Mouse (Mus musculus) testis, adult 2 months (tissue): ENCODE measurements around the gene Hint1. TPM values are rescaled to one million over a fixed set of nuclear protein-coding genes. Genes with fewer than 3 reads are reported as not detected.

Experiments used
- H3K27ac ChIP-seq: fragments of 200-500 bp; 2 replicates; pipeline ENCODE4 v1.5.1; 2012; ENCODE audit warnings: low read depth, low read length; ENCODE audit not compliant: control insufficient read depth, insufficient read depth
- H3K27me3 ChIP-seq: fragments of 200-500 bp; 2 replicates; pipeline ENCODE4 v1.6.1; 2012; ENCODE audit warnings: mild to moderate bottlenecking, low read length, moderate library complexity; ENCODE audit not compliant: control insufficient read depth, insufficient read depth
- H3K36me3 ChIP-seq: fragments of 200-500 bp; 2 replicates; pipeline ENCODE4 v1.6.1; 2012; ENCODE audit warnings: mild to moderate bottlenecking, low read length; ENCODE audit not compliant: control insufficient read depth, insufficient read depth
- H3K4me1 ChIP-seq: fragments of 200-500 bp; 2 replicates; pipeline ENCODE4 v1.6.1; 2012; ENCODE audit warnings: low read length; ENCODE audit not compliant: control insufficient read depth, insufficient read depth
- H3K4me3 ChIP-seq: fragments of 200-500 bp; 2 replicates; pipeline ENCODE4 v1.5.1; 2012; ENCODE audit warnings: low read depth, mild to moderate bottlenecking, low read length, moderate library complexity, mixed read lengths; ENCODE audit not compliant: control insufficient read depth
- CTCF ChIP-seq: fragments of 200-500 bp; IDR thresholded peaks from 2 replicates; pipeline ENCODE4 v1.5.1; 2012; ENCODE audit warnings: low read depth, mild to moderate bottlenecking, inconsistent platforms, low read length, moderate library complexity; ENCODE audit not compliant: control insufficient read depth, insufficient read depth, insufficient replicate concordance
- POLR2A ChIP-seq: fragments of 200-500 bp; IDR thresholded peaks from 2 replicates; pipeline ENCODE4 v1.6.1; 2012; ENCODE audit warnings: low read depth, mild to moderate bottlenecking, inconsistent platforms, low read length, moderate library complexity; ENCODE audit not compliant: control insufficient read depth
- polyA plus RNA-seq: library from polyadenylated mRNA; depleted of rRNA; stranded (reverse); fragments of >200 nt; gene quantifications from 2 replicates; pipeline ENCODE4 v1.2.3, GENCODE M21; 2012; rRNA removed

Hint1 gene
- polyA plus RNA-seq, result 372 and 405 TPM in 2 replicates

GRCm38 (mm10) chr11:54866119-54867048 lies at the start of gene Hint1:
TSS of gene Hint1 (plus strand) at chr11:54866383.
- H3K4me1 ChIP-seq, result peaks cover 2% of the 10 kb centered on the region; the same call in 1 of the 2 replicates
- no peaks in the 10 kb centered on the region for H3K27me3 ChIP-seq
- H3K4me3 ChIP-seq, result peak within 1 kb of the TSS; percentile 99
- TF ChIP-seq CTCF, result no peak
- TF ChIP-seq POLR2A, result peak; percentile 86
- peaks cover 2% of the 10 kb centered on the region; the same call in 1 of the 2 replicates for H3K36me3 ChIP-seq
- peak within 1 kb of the TSS; percentile 99 for H3K27ac ChIP-seq

- Histone ChIP-seq H3K4me1 (peaks cover 7% of the 10 kb centered on the region), H3K4me3 (no peak overlapping the region), H3K36me3 (no peaks in the 10 kb centered on the region), H3K27ac (no peak overlapping the region), H3K27me3 (no peaks in the 10 kb centered on the region)
- TF ChIP-seq CTCF (no peak), POLR2A (no peak)
Observed at GRCm38 (mm10) chr11:54817449-54817848, 48.7 kb upstream of the Hint1 start.

- no peaks in the 10 kb centered on the region for H3K27me3 ChIP-seq
- no peak overlapping the region for H3K4me3 ChIP-seq
- H3K36me3 ChIP-seq, result no peaks in the 10 kb centered on the region
- peak overlapping the region; percentile 82 for H3K27ac ChIP-seq
- H3K4me1 ChIP-seq, result peaks cover 7% of the 10 kb centered on the region
- TF ChIP-seq CTCF, result no peak
- no peak for TF ChIP-seq POLR2A
Observed at GRCm38 (mm10) chr11:54819489-54819888, 46.7 kb upstream of the Hint1 start.

GRCm38 (mm10) chr11:54823467-54823866 lies 42.7 kb upstream of the Hint1 start:
- no peaks in the 10 kb centered on the region for H3K27me3 ChIP-seq
- no peak overlapping the region for H3K27ac ChIP-seq
- H3K4me3 ChIP-seq, result no peak overlapping the region
- TF ChIP-seq POLR2A, result no peak
- no peak for TF ChIP-seq CTCF
- peaks cover 7% of the 10 kb centered on the region for H3K4me1 ChIP-seq
- no peaks in the 10 kb centered on the region for H3K36me3 ChIP-seq

- Histone ChIP-seq H3K4me3 (no peak overlapping the region), H3K36me3 (no peaks in the 10 kb centered on the region), H3K27me3 (no peaks in the 10 kb centered on the region), H3K27ac (no peak overlapping the region), H3K4me1 (no peaks in the 10 kb centered on the region)
- TF ChIP-seq POLR2A, result no peak
- peak; percentile 43; the same call in 1 of the 2 replicates for TF ChIP-seq CTCF
Observed at GRCm38 (mm10) chr11:54825774-54826173, 40.4 kb upstream of the Hint1 start.

GRCm38 (mm10) chr11:54826819-54827218 lies 39.4 kb upstream of the Hint1 start:
- TF ChIP-seq POLR2A, result no peak
- no peak for TF ChIP-seq CTCF
- Histone ChIP-seq H3K4me3 (no peak overlapping the region), H3K27me3 (no peaks in the 10 kb centered on the region), H3K4me1 (no peaks in the 10 kb centered on the region), H3K27ac (no peak overlapping the region), H3K36me3 (no peaks in the 10 kb centered on the region)

- no peak overlapping the region for H3K4me3 ChIP-seq
- no peak for TF ChIP-seq POLR2A
- no peak for TF ChIP-seq CTCF
- no peaks in the 10 kb centered on the region for H3K36me3 ChIP-seq
- peaks cover 2% of the 10 kb centered on the region; the same call in 1 of the 2 replicates for H3K4me1 ChIP-seq
- no peaks in the 10 kb centered on the region for H3K27me3 ChIP-seq
- no peak overlapping the region for H3K27ac ChIP-seq
Observed at GRCm38 (mm10) chr11:54833833-54834232, 32.4 kb upstream of the Hint1 start.
